Mouse (Mus musculus) forebrain, embryonic 16.5 days (tissue): ENCODE measurements around the gene Tbc1d21. TPM values are rescaled to one million over a fixed set of nuclear protein-coding genes. Genes with fewer than 3 reads are reported as not detected.

ENCODE experiments used
- ATAC-seq: fragments of 200-750 bp; cut with Nextera tagmentation; 2 replicates; pipeline ENCODE4 v1.8.0; 2017; ENCODE audit warnings: mild to moderate bottlenecking, moderate library complexity
- H3K27ac ChIP-seq: fragments of 300-500 bp; sonication (generic); 2 replicates; pipeline ENCODE4 v1.5.1; 2014; ENCODE audit warnings: low read length, control low read depth
- H3K27me3 ChIP-seq: fragments of 300-500 bp; sonication (generic); replicated peaks from 2 replicates; pipeline ENCODE4 v1.6.1; 2014; ENCODE audit warnings: low read length; ENCODE audit not compliant: control insufficient read depth, insufficient read depth
- H3K36me3 ChIP-seq: fragments of 300-500 bp; sonication (generic); 2 replicates; pipeline ENCODE4 v1.6.1; 2014; ENCODE audit not compliant: control insufficient read depth, insufficient read depth
- H3K4me1 ChIP-seq: fragments of 300-500 bp; sonication (generic); replicated peaks from 2 replicates; pipeline ENCODE4 v1.6.1; 2014; ENCODE audit warnings: low read length; ENCODE audit not compliant: control insufficient read depth, insufficient read depth
- H3K4me2 ChIP-seq: fragments of 300-500 bp; sonication (generic); 2 replicates; pipeline ENCODE4 v1.6.1; 2014; ENCODE audit warnings: mild to moderate bottlenecking, low read length, control low read depth
- H3K4me3 ChIP-seq: fragments of 300-500 bp; sonication (generic); replicated peaks from 2 replicates; pipeline ENCODE4 v1.5.1; 2014; ENCODE audit warnings: mild to moderate bottlenecking, low read length, control low read depth
- H3K9ac ChIP-seq: fragments of 300-500 bp; sonication (generic); replicated peaks from 2 replicates; pipeline ENCODE4 v1.6.1; 2014; ENCODE audit warnings: low read depth, low read length, control low read depth
- H3K9me3 ChIP-seq: fragments of 300-500 bp; sonication (generic); 2 replicates; pipeline ENCODE4 v1.6.1; 2016; ENCODE audit warnings: low read length; ENCODE audit not compliant: control insufficient read depth
- WGBS: fragments of 180-500 bp; shearing (Covaris S2); extraction: QIAGEN DNeasy Blood & Tissue Kit; methylation state at CpG from one replicate; pipeline ENCODE4 v1.1.7; 2014; 5-methylcytosine and 5-hydroxymethylcytosine counted together
- polyA plus RNA-seq: library from polyadenylated mRNA; unstranded; fragments of >200 nt; fragmentation: Nextera tagmentation; extraction: Ambion mirVana; gene quantifications from 2 replicates; pipeline ENCODE4 v1.2.1, GENCODE M21; 2015

The Tbc1d21 gene
- polyA plus RNA-seq, 1 experiment from 2014 or later: not detected

DNA sequence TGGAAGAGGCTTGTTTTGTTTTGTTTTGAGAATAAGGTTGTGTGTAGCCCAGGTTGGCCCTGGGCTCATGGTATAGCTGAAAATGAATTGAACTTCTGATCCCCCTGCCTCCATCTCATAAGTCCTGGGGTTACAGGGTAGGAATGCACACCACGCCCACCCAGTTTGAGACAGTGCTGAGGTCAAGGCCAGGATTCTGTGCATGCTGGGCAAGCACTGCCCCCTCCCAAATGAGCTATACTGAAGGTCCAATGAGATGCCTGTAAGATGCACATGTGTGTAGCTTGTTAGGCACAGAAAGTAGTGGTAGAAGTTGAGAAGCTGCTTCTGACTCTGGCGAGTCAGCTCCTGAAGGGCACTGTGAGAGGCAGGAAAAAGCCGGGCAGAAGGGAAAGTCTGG, 18.1 kb upstream of the Tbc1d21 start:
- WGBS: 67% methylated on average over 3 of the region's 3 CpGs
- no peaks in the 10 kb centered on the region for H3K9me3 ChIP-seq
- no peak overlapping the region for H3K27ac ChIP-seq
- no peak overlapping the region for H3K9ac ChIP-seq
- no peaks in the 10 kb centered on the region for H3K36me3 ChIP-seq
- no peaks in the 10 kb centered on the region for H3K27me3 ChIP-seq
- no peak overlapping the region for H3K4me2 ChIP-seq
- no peak overlapping the region for H3K4me3 ChIP-seq
- no peak for ATAC-seq
- 0 out of 2 replicates have a peak, but pooled peaks cover 5% of the 10 kb centered on the region for H3K4me1 ChIP-seq

DNA sequence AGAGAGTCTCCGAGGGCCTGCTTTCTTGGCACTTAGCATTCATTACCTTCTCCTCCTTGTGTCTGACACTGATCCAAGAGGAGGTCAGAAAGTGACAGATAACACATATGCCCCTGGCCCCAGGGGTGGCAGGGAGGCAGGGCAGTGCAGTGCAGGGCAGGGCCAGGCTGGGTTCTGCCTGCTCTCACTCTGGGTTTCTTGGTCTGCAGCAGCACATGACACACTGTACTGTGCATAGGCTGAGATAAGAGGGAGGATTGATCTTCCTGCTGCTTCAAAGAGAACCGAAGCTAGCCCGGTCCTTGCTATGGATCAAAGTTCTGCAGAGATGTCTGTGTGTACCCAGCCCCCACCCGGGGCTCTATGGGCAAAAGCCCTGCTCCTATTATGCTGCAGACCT, 8.6 kb upstream of the Tbc1d21 start:
- H3K36me3 ChIP-seq: no peaks in the 10 kb centered on the region
- H3K4me3 ChIP-seq: no peak overlapping the region
- H3K9ac ChIP-seq: no peak overlapping the region
- H3K4me2 ChIP-seq: no peak overlapping the region
- H3K4me1 ChIP-seq: peaks cover 14% of the 10 kb centered on the region
- no peak for ATAC-seq
- no peaks in the 10 kb centered on the region for H3K9me3 ChIP-seq
- no peaks in the 10 kb centered on the region for H3K27me3 ChIP-seq
- WGBS: 55% methylated on average over 4 of the region's 4 CpGs
- H3K27ac ChIP-seq: no peak overlapping the region

DNA sequence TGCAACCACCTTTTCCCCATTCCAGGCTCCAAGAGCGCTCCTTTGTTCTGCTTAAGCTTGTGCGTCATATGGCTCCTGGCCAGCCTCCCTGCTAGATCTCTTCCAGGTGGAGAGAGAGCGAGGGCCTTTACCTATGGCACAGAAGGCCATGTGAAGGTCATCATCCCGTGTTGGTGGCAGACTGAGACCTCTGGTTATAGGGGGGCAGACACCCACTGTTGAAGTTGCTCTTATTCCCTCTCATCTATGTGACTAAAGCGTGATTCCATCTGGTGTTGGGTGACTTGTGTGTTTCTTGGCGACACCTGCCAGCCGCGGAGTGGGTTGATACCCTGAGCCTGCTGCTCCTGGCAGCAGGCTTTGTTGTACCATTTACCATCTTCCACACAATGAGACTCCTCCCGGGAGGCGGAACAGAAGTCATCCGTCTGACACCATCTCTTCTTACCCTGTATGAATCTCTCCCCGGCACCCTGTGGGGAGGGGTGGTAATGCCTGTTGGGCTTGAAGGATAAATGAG, 3.7 kb upstream of the Tbc1d21 start:
- H3K27me3 ChIP-seq: no peaks in the 10 kb centered on the region
- H3K4me1 ChIP-seq: peaks cover 18% of the 10 kb centered on the region
- peak overlapping the region; percentile 19 for H3K4me2 ChIP-seq
- peak overlapping the region; percentile 61 for H3K27ac ChIP-seq
- H3K4me3 ChIP-seq: no peak overlapping the region
- peak; percentile 94 for ATAC-seq
- no peak overlapping the region for H3K9ac ChIP-seq
- 35% methylated on average over 12 of the region's 12 CpGs for WGBS
- no peaks in the 10 kb centered on the region for H3K9me3 ChIP-seq
- H3K36me3 ChIP-seq: no peaks in the 10 kb centered on the region

DNA sequence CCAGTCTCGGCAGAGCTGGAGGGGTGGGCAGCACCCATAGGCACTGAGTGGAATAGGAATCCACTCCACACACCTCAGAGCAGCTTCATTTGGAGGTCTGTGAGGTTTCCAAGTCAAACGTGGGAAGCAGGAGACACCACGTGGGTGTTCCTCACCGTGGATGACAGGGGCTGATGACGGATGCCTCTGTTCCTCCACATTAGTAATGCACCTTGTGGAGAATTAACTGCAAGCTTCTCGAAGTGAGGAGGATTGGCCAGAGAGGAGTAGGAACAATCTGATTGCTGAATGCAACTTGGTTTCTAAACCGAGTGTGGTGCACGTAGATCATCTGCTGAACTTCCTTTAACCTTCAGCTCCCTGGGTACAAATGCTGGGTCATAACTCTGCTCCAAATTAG, 1.7 kb upstream of the Tbc1d21 start:
- Histone ChIP-seq H3K27ac (no peak overlapping the region), H3K4me3 (no peak overlapping the region), H3K9ac (no peak overlapping the region), H3K27me3 (no peaks in the 10 kb centered on the region), H3K9me3 (no peaks in the 10 kb centered on the region), H3K36me3 (no peaks in the 10 kb centered on the region), H3K4me2 (no peak overlapping the region), H3K4me1 (peaks cover 18% of the 10 kb centered on the region)
- WGBS: 76% methylated on average over 8 of the region's 8 CpGs
- ATAC-seq: no peak

DNA sequence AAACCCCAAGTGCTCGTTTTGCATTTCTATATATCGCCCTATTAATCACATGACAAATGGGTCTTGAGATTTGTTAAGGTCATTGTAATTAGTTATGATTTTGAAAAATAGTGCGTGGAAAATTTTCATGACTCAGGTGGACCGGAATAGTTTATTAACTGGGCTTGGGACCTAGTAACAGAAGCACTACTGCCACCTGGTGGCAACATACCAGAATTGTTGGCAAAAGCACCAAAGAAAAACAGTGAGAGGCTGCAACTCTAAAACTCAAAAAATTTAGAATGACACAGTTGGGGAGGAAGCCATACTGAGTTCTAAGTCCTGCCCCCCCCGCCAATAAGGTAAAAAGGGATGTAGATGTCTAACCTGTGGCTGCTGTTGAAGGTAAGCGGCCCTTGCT, 611 bp downstream of the Tbc1d21 start:
- H3K4me2 ChIP-seq: no peak overlapping the region
- ATAC-seq: no peak
- 46% methylated on average over 6 of the region's 6 CpGs for WGBS

DNA sequence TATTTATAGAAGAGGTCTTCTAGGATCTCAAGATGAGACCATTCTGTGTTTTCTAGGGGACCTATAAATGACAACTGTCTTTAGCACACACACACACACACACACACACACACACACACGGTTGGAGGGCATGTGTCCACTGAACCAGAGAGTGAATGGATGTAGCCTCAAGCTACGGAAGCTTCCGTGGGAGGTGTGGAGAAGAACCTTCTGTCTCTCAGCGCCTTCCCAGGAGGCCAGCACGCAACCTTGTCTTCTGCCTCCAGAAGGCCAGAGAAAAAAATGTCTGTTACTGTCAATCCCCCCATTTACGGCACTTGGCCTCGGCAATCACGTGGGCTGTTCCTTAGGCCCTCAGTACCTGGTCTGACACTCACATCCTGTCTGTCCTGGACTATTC, 5.9 kb downstream of the Tbc1d21 start:
- H3K4me3 ChIP-seq: no peak overlapping the region
- 84% methylated on average over 8 of the region's 8 CpGs for WGBS
- H3K4me1 ChIP-seq: no peaks in the 10 kb centered on the region
- H3K9me3 ChIP-seq: no peaks in the 10 kb centered on the region
- H3K9ac ChIP-seq: no peak overlapping the region
- no peak overlapping the region for H3K4me2 ChIP-seq
- H3K27ac ChIP-seq: no peak overlapping the region
- no peaks in the 10 kb centered on the region for H3K27me3 ChIP-seq
- H3K36me3 ChIP-seq: no peaks in the 10 kb centered on the region
- no peak for ATAC-seq

More for the DNA sequence above, 611 bp downstream of the Tbc1d21 start:
- H3K4me1 ChIP-seq: peaks cover 11% of the 10 kb centered on the region
- H3K4me3 ChIP-seq: no peak overlapping the region
- H3K9ac ChIP-seq: no peak overlapping the region
- no peaks in the 10 kb centered on the region for H3K36me3 ChIP-seq
- H3K9me3 ChIP-seq: no peaks in the 10 kb centered on the region
- H3K27ac ChIP-seq: no peak overlapping the region
- H3K27me3 ChIP-seq: no peaks in the 10 kb centered on the region

DNA sequence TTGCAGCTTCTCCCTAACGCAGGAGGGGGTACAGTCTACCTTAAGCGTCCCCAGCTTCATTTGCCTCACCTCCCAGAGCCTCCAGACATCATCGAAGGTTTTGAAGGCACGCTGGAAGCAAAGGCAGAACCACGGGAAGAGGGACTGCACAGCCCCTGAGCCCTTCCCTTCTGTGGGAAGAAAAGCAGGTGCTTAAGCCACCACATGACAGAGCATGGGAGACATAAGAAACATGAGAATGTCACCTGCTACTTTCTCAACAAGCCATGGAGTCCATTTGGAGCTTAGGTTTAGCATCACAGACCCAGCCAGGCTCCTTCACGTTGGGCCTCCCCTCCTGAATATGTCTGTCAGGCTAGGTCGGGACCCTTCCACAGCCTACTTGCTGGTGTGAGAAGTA, 8.3 kb downstream of the Tbc1d21 start:
- ATAC-seq: no peak
- Histone ChIP-seq H3K36me3 (no peaks in the 10 kb centered on the region), H3K4me1 (no peaks in the 10 kb centered on the region; the same call in 1 of the 2 replicates), H3K4me3 (no peak overlapping the region), H3K9ac (no peak overlapping the region), H3K27me3 (no peaks in the 10 kb centered on the region), H3K9me3 (no peaks in the 10 kb centered on the region), H3K4me2 (no peak overlapping the region), H3K27ac (no peak overlapping the region)
- WGBS: 81% methylated on average over 7 of the region's 7 CpGs

DNA sequence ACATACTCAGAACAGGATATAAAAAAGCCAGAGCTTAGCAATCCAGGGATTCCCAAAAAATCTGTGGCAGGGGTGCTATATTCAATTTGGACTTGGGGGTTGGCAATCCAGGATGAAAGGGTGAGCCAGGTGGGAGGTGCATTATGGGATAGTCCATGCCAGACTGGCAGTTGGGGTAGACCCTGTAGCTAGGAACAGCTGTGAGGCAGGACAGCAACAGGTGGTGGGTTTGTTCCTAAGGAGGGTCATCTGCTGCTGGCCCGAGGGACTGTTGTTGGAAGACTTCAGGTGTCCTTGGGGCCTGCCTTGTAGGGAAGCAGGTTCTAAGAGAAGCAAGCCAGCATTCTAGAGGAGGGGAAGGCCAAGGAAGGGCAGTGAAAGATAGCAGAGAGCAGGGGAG, 8.9 kb downstream of the Tbc1d21 start:
- H3K4me2 ChIP-seq: no peak overlapping the region
- no peak overlapping the region for H3K9ac ChIP-seq
- no peak overlapping the region for H3K4me3 ChIP-seq
- no peaks in the 10 kb centered on the region for H3K9me3 ChIP-seq
- no peaks in the 10 kb centered on the region for H3K27me3 ChIP-seq
- WGBS: 96% methylated on average over 1 of the region's 1 CpGs
- H3K36me3 ChIP-seq: no peaks in the 10 kb centered on the region
- no peak for ATAC-seq
- H3K27ac ChIP-seq: no peak overlapping the region
- no peaks in the 10 kb centered on the region; the same call in 1 of the 2 replicates for H3K4me1 ChIP-seq

DNA sequence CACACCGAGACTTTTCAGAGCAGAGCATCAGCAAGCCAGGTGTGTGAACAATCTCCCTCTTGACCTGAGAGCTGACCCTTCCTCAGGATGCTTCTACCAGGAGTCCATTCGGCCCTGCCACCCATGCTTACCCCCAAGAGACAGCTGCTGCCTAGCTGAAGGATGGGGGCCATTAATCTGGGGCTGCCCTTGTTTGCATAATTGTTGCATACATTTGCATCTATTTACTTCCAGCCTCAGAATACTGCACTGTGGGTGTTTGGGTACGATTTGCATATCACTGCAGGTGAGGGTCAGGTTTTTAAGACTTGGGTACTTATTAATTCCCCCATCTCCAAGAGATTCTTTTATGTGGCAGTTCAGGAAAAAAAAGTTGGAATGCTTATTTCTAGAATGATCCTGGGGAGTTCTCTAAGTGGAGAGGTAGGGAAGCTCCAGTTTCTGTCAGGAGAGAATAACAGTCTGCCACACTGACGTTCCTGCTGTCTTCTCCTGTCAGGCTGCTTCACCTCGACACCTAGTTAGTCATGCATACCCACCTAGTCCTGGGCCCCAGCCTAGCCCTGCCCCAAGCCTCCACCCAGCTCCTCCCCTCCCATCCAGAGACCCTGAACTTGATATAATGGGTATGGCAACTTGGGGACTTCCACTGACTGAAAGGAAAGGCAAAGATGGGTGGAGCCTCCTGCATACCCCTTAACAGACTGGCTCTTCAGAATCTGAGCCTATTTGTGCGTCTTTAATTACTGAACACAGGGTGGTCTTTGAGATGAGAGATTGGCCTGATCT, 14.8 kb downstream of the Tbc1d21 start:
- Histone ChIP-seq H3K36me3 (no peaks in the 10 kb centered on the region), H3K9ac (no peak overlapping the region), H3K4me2 (no peak overlapping the region), H3K4me1 (peaks cover 18% of the 10 kb centered on the region), H3K4me3 (no peak overlapping the region), H3K27me3 (no peaks in the 10 kb centered on the region), H3K9me3 (no peaks in the 10 kb centered on the region), H3K27ac (peak overlapping the region; percentile 52; the same call in 1 of the 2 replicates)
- peak; percentile 92 for ATAC-seq
- WGBS: 7% methylated on average over 6 of the region's 6 CpGs
